Mouse (Mus musculus): ENCODE data around the gene Kng1.

DNA sequence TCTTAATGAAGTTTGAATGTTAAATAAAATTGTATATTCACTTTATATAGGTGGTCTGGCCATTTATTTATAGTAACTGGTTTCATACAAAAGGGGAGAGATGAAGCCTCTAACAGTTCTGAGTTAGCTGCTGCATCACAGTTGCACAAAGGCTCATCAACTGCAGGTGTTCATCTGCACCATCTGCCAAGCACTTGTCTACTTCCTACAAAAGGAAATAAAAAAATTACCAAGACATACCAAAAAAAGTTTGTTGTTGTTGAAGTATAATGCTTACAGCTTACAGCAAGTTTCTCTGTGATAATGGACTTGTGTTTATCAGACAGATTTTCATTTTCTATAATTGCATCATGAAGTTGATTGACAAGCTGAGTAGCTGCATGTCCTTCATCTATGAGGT, 56.2 kb downstream of the Kng1 start:
- TF ChIP-seq CTCF (IDR thresholded peaks at IDR 0.05; ENCODE audit: insufficient read depth, low read length): no peak
- no peak for TF ChIP-seq POLR2A (IDR thresholded peaks at IDR 0.05; ENCODE audit: borderline replicate concordance, extremely low read depth, low read depth, low read length)

Measured in lung, adult 2 months (tissue).